Mouse (Mus musculus) induced T-regulatory cell, adult 2 months (primary cell): ENCODE measurements around the gene Calcr.
"Not testable (repeated sequence)": the region's sequence is repeated elsewhere in the genome, so short reads cannot be mapped to it uniquely, and the experiment has no call there.

ENCODE experiments used
- DNase-seq: peaks from one replicate; pipeline ENCODE4 v3.0.0-alpha.2; 2012; ENCODE audit warnings: low read depth

Gene Calcr

DNA sequence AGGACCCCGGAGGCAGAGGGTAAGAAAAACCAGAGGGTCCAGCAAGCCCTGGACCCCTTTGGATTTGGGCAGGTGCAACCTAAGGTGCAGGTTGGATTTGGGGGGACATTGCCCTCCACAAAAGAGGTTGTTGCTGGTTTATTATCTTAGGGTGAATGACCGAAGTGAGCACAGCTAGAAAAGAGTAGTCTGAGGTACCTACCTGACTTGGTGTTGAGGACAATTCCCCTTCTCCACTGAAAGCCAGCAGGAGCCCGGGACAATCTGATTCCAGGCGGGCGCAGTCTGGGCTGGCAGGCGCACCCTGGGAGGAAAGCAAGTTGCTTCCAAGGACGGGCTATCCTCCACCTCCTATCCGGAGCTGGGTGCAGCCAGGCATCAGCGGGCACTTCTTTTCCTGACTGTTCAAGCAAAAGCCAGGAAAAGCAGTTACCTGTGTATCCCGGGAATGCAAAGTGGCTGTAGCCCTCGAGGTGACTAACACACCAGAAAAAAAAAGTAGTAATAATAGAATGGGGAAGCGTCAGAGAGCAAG lies at the start of gene Calcr:
Calcr (minus strand) TSS at position 485 of the 535 bp plus-strand sequence.
- no peak for DNase-seq

DNA sequence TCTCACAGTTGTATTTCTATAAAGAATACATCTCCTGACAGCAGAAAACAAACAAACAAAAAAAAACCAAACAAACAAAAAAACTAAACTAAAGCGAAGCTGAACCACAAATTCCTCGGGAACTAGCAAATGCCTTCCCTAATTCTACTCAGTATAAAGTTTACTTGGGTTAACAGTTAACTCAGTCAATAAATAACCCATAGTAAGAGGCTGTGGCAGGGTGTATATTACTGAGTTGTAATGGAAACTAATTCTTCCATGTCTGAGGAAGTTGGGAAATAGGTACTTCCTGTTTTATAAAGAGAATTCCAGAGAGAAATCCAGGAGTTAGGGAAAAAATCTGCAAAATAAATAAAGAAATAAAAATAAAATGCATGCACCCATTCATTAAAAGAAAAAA lies 3.0 kb upstream of the Calcr start:
- DNase-seq: no peak

DNA sequence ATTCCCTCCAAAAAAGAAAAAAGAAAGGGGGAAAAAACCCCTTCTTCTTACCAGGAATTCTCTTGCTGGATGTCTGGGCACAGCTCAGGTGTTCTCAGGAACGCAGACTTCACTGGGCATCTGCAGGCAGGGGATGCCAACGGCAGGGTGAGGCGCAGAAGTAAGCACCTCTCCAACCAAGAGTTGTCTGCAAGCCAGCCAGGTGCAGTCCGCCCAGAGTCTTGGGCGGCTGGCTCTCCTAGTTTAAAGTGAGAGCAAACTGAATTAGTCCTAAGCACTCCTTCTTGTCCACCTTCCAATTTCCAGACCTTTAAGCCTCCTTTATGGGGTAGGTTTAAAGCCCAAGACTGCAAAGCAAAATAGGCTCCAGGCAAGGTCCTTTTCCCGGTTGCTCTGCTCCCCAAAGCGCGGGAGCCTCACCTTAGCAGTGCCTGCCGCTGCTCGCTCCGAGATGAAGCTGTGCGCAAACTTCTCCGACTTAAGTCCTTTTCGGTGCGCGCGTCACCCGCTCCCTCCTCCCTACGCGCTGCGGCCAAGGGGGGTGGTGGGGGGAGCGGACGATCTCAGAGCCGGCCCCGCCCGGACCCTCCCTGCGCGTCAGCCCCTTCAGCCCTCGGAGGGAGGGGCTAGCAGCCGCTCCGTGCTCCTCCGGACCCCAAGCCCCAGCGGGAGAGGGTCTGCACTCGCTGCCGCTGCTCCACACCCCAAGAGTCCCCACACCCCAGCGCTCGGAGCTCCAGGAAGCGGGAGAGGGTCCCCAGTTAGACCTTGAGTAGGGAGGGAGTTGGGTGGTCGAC lies 1.1 kb downstream of the Calcr start:
- DNase-seq: no peak

DNA sequence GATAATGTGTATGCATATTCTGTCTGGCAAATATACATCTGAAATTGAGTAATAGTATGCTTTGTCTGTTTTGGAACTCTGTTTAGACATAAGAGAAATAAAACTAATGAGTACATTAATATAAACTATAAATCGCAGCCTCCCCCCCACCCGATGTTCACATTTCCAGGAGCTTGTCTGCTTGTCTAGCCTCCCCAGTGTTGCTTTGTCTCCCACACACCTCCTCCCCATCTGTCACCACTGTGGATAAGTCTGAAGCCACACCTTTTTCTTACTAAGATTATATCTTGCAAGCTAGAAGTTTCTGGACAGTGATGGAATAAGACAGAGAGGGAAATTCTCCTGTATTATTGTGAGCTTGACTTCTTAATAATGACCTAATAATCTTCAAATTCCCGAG lies 12.9 kb downstream of the Calcr start:
- DNase-seq: no peak

DNA sequence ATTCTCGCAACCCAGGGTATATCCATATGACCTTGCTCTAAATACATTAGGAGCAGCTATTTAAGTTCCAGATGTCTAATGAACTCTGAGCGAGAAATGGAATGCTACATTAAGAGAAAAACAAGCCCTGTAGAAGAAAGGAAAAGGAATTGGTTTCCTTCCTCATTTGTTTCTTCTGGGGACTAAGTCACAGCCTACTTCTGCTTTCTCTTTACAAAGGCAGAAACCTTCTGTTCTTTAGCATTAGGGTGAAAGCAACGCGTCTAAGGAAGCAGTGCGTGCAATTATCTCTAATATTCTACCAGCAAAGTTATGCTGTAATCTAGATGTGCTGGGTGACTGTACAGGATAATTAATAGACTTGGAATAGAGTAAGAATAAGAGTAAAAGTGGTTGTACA lies 14.9 kb downstream of the Calcr start:
- no peak for DNase-seq

DNA sequence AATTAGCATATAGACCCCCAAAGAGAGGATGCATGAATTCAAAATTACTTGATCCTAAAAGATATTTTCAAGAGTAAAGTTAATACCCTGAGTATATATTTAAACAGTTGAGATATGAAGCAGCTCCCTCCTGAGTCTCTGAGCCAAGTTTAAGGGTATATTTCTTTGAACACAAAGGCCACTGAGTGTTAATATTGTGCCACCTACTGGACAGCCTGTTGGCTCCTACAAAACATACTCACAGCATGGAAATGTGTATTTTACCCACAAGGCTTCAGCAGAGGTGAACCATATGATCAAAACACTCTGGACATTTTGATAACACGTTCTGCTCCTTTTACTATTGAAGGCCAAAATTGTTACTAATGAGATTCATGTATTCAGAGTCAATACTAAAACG lies 19.0 kb downstream of the Calcr start:
- no peak for DNase-seq

DNA sequence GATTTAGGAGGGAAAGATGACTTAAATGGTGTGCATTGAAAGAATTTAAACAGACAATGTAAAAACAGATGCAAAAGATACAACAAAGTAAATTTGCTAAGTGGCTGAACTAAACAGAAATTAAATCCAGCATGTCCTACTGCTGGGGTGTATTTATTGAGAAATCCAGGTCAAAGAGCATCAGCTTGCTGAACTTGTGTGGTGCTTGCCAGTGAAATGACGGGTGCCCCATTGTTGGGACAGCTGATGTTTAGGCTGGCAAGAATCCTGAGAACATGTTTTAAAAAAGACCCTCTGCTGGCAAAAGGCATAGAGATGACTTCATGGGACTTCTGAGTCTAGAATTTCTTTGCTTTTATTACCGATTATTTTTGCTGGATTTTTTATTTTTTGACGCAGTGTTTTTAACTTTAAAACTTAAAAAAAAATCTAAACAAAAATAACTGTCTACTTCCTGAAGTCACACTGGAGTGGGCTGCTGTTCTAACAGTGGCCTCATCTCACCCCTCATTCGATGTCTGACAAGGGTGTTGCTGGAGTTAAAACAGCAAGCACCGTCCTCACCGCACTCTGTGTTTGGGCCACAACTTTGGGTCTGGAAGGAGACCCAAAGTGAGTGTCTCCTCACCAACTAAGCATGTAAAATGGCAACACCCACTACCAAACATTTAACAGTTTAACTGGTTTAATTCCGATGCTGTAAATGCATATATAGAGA lies 22.4 kb downstream of the Calcr start:
- no peak for DNase-seq

DNA sequence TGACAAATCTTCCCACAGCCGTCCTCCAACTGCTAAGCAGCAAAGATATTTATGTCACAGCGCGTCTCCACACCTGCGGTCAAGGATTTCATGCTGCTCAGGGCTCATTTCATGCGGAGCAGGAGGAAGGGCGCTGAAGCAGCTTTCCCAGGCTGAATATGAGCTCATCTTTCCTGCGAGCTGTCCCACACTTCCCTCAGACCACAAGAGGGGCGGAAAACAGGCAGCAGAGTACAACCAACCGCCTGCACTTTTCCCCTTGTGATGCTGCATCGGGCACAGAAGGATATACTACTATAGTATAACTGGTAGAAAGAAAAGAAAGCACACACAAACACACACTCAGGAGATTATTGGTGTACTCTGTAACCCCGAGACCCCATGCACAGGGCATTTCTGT lies 23.2 kb downstream of the Calcr start:
- DNase-seq: no peak

DNA sequence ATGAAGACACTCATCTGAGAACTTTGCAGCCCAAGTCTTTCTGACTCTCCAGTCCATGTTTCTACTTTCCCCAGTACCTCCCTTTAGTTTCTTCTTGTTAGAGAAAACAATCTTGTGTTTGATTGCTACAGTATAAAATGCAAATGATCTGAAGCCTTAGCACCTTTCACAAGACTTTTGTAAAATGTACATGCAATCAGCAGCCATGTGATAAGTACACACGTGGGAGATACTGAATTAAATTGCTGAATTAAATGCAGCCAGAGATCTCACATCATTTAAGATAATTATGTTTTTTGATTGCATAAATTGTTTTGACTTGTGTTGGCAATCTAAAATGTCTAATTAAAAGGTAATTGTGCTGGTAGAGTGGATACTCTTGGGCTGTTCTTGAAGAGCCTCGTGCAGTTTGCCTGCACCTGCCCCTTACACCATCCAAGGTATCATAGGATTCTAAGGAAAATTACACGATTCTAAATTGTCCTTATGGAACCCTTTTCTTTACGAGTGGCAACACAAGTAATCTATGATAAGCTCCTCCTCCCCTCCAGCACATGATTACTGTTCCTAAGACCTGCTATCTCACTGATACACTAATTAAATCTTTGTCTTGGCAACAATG lies 34.2 kb downstream of the Calcr start:
- DNase-seq: no peak

DNA sequence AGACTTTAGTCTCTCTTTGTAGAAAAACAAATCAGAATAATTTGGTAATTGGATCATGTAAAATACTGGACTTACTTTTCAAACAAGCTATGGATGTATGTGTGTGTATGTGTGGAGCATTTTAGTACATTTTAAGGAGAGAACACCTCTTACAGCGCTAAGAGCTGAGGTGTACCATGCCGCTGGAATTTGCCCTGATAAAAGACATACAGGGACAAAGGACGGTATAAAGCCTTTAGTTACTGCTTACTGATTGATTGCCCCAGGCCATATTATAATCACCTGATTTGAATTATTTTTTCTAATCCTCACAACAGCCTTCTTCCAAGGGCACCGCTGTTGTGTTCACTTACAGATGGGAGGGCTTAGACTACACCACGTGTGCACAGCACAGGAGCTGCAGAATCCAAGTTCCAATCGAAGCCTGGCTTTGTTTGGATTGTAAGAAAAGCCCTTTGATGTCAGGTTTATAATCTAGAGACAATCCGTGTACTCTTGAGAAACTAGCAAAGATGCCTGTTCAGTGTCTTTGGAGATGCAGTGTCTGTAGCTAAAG lies 76.3 kb downstream of the Calcr start:
- DNase-seq: no peak

DNA sequence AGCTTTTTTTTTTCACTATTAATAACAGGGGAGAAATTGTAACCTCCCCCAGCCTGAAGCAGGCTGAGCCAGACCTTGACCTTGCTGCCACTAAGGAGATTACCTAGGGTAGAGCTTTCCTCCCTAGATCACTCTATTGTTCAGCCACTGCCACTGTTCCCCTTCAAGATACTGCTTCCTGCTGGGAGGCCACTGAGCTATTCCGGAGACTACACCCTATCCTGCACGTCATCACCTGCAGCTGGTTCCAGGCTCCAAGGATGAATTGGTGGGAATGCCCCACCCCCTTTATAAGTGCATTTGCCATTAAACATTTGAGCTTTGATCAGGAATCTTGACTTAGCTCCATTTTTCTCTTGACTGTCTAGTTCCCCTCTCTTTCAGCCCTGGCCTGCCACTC lies 86.2 kb downstream of the Calcr start:
- DNase-seq: not testable (repeated sequence)

DNA sequence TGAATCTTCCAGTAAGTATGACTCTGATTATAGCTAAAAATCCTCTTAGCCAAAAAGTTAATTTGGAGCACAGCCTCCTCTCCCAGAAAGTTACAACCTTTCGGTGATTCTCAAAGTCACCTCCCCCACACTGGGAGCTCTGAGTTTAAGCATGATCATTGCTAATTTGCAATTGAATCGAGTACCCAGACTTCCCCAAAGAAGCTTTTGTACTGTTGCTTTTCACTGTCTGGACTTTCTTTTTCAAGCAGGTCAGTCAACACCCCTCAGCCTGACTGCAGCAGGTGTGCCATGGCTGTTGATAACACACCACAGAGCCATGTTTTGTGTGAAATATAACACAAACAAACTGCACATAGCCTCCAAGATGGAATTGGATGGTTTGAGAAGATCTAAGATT lies 86.7 kb downstream of the Calcr start:
- no peak for DNase-seq

DNA sequence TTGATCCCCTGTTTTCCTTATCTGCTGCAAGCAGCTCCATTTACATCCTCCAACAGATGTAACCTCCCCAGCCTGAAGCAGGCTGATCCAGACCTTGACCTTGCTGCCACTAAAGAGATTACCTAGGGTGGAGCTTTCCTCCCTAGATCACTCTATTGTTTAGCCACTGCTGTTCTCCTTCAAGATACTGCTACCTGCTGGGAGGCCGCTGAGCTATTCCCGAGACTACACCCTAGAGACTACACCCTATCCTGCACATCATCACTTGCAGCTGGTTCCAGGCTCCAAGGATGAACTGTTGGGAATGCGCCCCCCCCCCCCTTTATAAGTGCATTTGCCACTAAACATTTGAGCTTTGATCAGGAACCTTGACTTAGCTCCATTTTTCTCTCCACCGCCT lies 92.6 kb downstream of the Calcr start:
- not testable (repeated sequence) for DNase-seq

DNA sequence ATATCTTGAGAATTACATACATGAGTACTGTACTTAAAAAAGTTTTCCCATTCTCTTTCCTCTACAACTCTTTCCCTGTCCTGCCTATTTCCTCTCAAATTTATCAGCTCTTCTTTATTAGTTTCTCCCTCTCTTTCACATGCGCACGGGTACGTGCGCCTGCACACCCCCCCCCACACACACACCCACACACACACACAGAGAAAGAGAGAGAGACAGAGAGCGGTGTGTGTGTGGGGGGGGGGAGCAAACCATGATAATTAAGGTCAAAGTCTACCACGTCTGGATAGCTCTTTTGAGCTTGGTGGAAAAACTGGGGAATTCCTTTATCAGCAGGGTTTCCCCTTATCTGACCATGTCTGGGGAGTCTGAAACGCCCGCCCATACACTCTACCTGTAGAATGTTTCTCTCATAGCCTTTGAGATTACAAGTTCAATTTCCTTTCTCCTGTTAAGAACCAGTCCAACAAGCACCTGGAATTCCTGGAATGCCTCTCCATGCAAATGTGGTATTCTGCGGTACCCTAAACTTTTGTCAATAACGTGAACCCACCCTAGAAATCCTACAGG lies 100.3 kb downstream of the Calcr start:
- no peak for DNase-seq

DNA sequence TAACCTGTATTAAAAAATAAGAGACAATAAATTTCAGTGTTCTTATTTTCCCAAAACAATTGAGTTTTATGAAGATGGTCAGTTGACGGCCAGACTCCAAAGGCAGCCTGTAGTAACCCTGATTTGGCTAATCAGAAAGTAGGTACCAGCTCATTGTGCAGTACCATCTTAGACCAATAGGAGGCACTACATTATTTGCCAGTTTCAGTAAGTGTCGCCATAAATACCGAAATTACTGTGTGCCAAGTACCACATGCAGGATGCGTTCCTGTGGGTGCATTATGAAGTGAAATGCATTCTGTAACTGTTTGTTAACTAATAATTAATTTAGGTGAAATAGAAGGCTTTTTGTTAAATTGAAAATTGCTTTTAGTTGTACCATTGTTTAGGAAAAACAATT lies 106.1 kb downstream of the Calcr start:
- DNase-seq: peak; percentile 3
